Mouse (Mus musculus) lung, postnatal 4 days (tissue): ENCODE measurements around the gene Mbtd1.
A peak's percentile ranks its signal among the peaks of the same experiment; 100 is the strongest.

ENCODE experiments used
- DNase-seq, 2 experiments: peaks; one replicate each; pipeline ENCODE4 v3.0.0; 2021

Mbtd1 gene

DNA sequence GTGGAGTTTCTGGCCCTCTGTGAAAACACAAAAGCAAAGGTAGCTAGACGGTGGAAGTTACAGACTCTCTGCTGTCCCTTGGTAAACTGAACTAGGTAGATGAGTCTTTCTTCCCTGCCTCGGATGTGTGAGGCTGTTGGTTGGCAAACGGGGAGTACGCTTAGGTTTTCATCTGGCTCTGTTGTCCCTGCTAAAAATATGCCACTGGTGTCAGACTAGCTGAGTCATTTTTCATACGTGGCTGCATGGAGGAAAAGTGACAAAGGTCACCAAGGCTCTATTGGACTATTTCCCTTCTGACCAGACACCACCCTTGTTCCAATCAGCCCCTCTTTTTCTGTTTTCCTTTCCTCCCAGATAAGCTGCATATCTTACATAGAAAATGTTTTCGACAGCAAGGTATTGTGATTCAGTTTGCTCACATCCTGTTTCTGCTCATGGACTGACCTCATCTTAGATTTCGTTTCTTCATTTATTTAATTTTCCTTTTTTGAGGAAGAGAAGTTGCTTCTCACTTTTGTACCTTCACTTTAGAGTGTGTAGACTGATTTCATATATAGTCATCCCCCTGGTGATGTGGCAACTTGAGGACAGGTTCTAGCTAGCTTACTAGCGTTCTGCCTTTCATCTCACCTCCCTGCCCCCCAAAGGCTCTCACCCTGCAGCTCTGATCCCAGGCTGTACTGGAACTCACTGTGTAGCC lies 102.1 kb downstream of the Mbtd1 start:
- DNase-seq = no peak

DNA sequence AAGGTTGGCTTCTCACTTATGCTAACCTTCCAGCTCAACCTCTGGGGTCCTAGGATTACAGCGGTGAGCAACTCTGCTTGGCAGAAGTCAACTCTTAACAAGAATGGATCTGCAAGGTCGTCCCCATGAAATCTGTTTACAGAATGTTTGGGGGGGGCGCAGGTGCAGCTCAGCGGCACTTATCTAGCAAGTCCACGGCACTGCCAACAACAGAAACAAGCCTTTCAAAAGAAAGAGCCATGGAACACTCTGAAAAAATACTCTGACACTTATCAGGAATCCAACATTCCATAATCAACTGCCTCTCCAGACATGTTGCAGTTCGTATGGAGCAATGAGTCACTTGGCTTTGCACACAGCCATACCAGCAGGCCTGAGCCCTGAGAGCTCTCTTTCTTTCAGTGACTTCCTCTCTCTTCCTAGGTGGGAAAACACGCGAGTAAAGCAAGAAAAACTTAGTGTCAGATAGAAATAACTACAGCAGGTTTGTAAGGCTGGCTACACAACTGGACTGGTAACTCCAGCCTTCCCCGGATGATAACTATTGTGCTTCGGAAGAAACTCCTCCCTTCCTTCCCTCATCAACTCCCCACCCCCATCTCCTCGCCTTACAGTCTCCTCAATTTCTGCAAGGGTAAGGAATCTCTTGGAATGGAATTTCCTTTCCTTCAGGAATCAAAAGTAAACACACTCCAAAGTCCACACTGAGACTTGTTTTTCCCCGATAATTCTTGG lies 102.8 kb downstream of the Mbtd1 start:
- DNase-seq = peak; percentile 32 to 55

DNA sequence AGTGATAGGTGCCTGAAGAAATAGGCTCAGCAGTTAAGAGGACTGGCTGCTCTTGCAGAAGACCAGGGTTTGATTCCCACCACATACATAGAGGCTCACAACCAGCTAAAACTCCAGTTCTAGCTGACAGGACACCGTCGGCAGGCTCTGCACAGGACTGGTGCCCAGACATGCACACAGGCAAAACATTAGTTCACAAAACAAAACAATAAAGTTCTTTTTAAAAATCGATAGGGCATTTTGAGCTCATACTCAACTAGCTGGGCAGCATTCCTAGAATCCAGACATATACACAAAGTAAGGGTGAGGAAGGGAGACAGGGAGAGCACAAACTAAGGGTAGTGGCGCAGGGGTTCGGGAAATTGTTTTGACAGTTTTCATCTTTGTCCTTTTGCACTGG lies 108.9 kb downstream of the Mbtd1 start:
- peak; percentile 6 to 21 for DNase-seq

DNA sequence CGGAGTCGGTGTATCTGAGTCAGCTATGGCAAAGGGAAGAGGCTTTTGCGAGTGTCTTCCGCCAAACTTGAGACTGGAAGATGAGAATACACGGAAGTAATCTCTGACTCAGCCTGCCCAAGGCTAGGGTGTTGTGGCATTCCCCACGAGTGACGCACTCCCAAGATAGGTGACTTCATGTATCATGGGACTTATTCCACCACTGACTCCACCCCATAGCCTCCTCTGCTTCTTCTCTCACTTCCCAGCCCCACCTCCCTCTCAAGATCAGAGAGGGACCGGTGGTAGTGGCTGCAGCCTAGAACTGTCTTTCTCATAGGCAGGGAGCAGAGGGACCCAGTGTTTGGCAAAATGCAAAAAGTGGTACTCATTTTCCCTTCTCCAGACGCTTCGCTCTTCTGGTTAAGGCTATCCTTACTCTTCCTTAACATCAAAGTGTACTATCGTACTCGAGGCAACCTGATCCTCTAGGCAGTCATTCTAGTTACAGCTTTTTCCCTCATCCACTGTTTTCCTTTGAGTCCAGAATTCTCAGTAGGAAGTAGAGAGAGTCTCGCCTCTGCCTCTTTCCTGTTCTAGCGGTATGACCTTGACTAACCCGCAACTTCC lies 109.6 kb downstream of the Mbtd1 start:
- DNase-seq = peak; percentile 88 to 89

DNA sequence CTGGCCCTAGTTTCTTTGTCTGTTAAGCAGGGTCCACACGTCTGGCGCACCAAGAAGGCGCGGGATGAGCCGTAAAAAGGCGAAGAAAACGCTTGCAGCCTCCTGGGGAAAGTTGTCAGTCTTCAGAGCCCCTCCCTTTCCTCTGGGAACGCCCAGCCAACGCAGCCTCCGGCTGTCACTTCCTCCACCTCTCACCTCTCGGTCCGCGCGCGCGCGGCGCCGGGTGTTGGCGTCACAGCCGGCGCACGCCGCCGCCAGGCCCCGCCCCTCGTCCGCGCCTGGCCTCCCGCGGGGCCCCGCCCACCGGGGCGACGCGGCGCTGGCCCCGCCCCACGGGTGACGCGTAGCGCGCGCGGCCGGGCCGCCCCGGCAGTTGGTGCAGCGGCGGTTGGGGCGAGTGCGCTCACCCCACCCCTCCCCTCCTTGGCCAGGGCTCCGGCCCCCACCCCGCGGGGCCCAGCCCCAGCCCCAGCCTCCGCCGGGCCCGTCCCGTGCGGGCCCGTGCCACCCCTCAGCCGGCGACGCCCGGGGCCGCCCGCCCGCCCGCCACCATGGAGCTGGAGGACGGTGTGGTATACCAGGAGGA lies 110.2 kb downstream of the Mbtd1 start, which contains the start of gene Spag9:
Gene Spag9, plus strand, starts transcription at position 372 of the 586 bp plus-strand sequence.
- DNase-seq = peak; percentile 96 to 97
